Comparison of ENCODE assay signal across 8 mouse cellular contexts in the genomic region with DNA sequence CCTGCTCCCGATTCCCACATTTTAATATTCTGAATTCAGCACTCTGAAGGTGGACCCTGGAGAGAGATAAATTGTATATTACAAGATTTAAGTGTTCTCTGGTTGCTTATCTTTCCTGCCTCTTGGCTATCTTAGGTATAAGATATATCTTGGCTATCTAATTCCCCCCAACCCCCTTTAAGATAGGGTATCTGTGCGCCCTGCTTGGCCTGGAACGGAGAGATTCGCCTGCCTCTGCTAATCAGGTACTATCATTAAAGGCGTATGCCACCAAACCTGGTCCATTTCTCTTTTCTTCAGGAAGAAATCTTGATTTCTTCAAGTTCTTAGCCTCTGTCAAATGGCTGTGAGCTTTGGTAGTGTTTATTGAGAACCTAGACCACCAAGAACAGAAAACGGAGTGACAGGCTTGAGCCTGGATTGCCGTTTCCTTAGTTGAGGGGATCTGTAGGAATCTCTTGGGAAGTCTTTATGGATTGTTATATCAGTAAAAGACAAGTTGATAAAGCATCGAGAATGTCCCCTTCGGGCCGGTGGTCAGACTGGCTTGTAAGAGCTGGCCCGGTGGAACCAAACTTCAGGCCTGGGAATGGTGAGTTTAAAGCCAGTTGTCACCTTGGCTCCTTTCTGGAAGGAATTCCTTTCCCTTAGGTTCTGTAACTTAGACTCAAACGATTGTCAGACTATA. TPM values are rescaled to one million over a fixed set of nuclear protein-coding genes. Genes with fewer than 3 reads are reported as not detected.
DNase-seq lines count a peak whose midpoint lies in the region; ATAC-seq and TF ChIP-seq lines count a peak whose summit lies in the region.

No protein-coding gene starts in this region.

- intact Hi-C loops in heart, postnatal 36 days (cut with DNase I) = no loop called here

- peaks cover 13% of the 10 kb centered on the region for H3K4me1 ChIP-seq in heart, embryonic 11.5 days (ENCODE audit: control insufficient read depth, insufficient read depth, low read length)
- H3K4me1 ChIP-seq in G1E (ENCODE audit: insufficient read depth, low read depth, low read length) = peaks cover 30% of the 10 kb centered on the region
- H3K4me1 ChIP-seq in hindbrain, embryonic 10.5 days (replicated peaks) = peaks cover 24% of the 10 kb centered on the region
- H3K4me1 ChIP-seq in liver, postnatal 0 days (ENCODE audit: insufficient read depth) = peaks cover 7% of the 10 kb centered on the region

- no peak overlapping the region; the same call in 1 of the 2 replicates for H3K27ac ChIP-seq in heart, embryonic 11.5 days (ENCODE audit: low read depth, low read length)
- H3K27ac ChIP-seq in hindbrain, embryonic 10.5 days = peak overlapping the region; percentile 96
- no peak overlapping the region for H3K27ac ChIP-seq in liver, postnatal 0 days (ENCODE audit: low read depth)

- H3K9ac ChIP-seq in heart, embryonic 11.5 days (ENCODE audit: low read depth, low read length) = peak overlapping the region; percentile 85
- H3K9ac ChIP-seq in liver, postnatal 0 days (replicated peaks) = peak overlapping the region; percentile 91

- H3K36me3 ChIP-seq in heart, embryonic 11.5 days (ENCODE audit: control insufficient read depth, insufficient read depth, low read length) = no peaks in the 10 kb centered on the region
- H3K36me3 ChIP-seq in G1E (replicated peaks) = peaks cover 15% of the 10 kb centered on the region
- no peaks in the 10 kb centered on the region for H3K36me3 ChIP-seq in hindbrain, embryonic 10.5 days
- no peaks in the 10 kb centered on the region for H3K36me3 ChIP-seq in liver, postnatal 0 days (replicated peaks; ENCODE audit: insufficient read depth, low read length)

- H3K4me3 ChIP-seq in heart, embryonic 11.5 days (ENCODE audit: low read depth, low read length) = peak overlapping the region; percentile 73
- H3K4me3 ChIP-seq in G1E (ENCODE audit: low read depth, low read length) = peak overlapping the region; percentile 99
- H3K4me3 ChIP-seq in hindbrain, embryonic 10.5 days = peak overlapping the region; percentile 92
- peak overlapping the region; percentile 94 for H3K4me3 ChIP-seq in liver, postnatal 0 days (ENCODE audit: low read depth, low read length)

- 37% methylated on average over 12 of the region's 12 CpGs for WGBS in heart, embryonic 11.5 days (ENCODE audit: insufficient replicate concordance)
- 58% methylated on average over 12 of the region's 12 CpGs for WGBS in hindbrain, embryonic 10.5 days
- WGBS in liver, postnatal 0 days (ENCODE audit: insufficient replicate concordance) = 50% methylated on average over 12 of the region's 12 CpGs

- TF ChIP-seq CTCF in G1E (IDR thresholded peaks at IDR 0.05; ENCODE audit: low read depth, low read length) = no peak
- no peak for TF ChIP-seq CTCF in liver, postnatal 0 days (IDR thresholded peaks at IDR 0.05; ENCODE audit: low read depth)

- no peak for DNase-seq in heart, postnatal 36 days
- no peak for DNase-seq in G1E (ENCODE audit: low spot score)
- DNase-seq in hindbrain, embryonic 10.5 days (ENCODE audit: low spot score) = no peak
- DNase-seq in liver, postnatal 0 days = no peak
- DNase-seq in layer of hippocampus, adult 8-10 months (ENCODE audit: low spot score in 2 of 2) = no peak
- no peak for DNase-seq in urinary bladder, adult 2 months (ENCODE audit: low spot score)

- TF ChIP-seq EP300 in liver, postnatal 0 days (IDR thresholded peaks at IDR 0.05; ENCODE audit: low read depth) = no peak; the same call in 1 of the 2 replicates

- no peaks in the 10 kb centered on the region for H3K27me3 ChIP-seq in heart, embryonic 11.5 days (ENCODE audit: control insufficient read depth, insufficient read depth, low read length)
- no peaks in the 10 kb centered on the region for H3K27me3 ChIP-seq in G1E (ENCODE audit: insufficient read depth, low read length)
- no peaks in the 10 kb centered on the region for H3K27me3 ChIP-seq in hindbrain, embryonic 10.5 days (ENCODE audit: insufficient read depth, poor library complexity, severe bottlenecking)
- no peaks in the 10 kb centered on the region for H3K27me3 ChIP-seq in liver, postnatal 0 days (ENCODE audit: insufficient read depth, low read length)

- peak overlapping the region; percentile 88 for H3K4me2 ChIP-seq in heart, embryonic 11.5 days
- H3K4me2 ChIP-seq in liver, postnatal 0 days (ENCODE audit: low read depth, low read length) = peak overlapping the region; percentile 87

- no peaks in the 10 kb centered on the region for H3K9me3 ChIP-seq in heart, embryonic 11.5 days (replicated peaks; ENCODE audit: control insufficient read depth, low read length)
- H3K9me3 ChIP-seq in G1E (replicated peaks) = no peaks in the 10 kb centered on the region
- H3K9me3 ChIP-seq in hindbrain, embryonic 10.5 days = no peaks in the 10 kb centered on the region
- H3K9me3 ChIP-seq in liver, postnatal 0 days (ENCODE audit: low read length) = no peaks in the 10 kb centered on the region

- no peak for ATAC-seq in heart, embryonic 11.5 days (replicated peaks; ENCODE audit: insufficient number of reproducible peaks, low FRiP score, low TSS enrichment)
- no peak for ATAC-seq in G1E (ENCODE audit: extremely low read depth, insufficient number of reproducible peaks, low FRiP score, poor library complexity, severe bottlenecking)
- ATAC-seq in liver, postnatal 0 days = no peak
- no peak for ATAC-seq in megakaryocyte progenitor cell, adult 5-6 weeks (replicated peaks; ENCODE audit: poor library complexity)

RNA-seq across cellular contexts. Expression of gene Cdk19, which starts 11.0 kb away (rescaled TPM):
- polyA plus RNA-seq in heart, embryonic 11.5 days (2014; fragmentation: Nextera tagmentation; extraction: Ambion mirVana) = 6.4 and 8.1 TPM in 2 replicates
- total RNA-seq in heart, postnatal 36 days (2021) = 10 to 100 TPM; 14.5 to 16.1 TPM
- total RNA-seq in G1E (2014; fragmentation: Nextera tagmentation) (47.2 and 47.5 TPM in 2 replicates), G1E (2017) (25.9 and 29.1 TPM in 2 replicates)
- polyA plus RNA-seq in G1E (2012) = 7.8 and 8.5 TPM in 2 replicates
- polyA plus RNA-seq in hindbrain, embryonic 10.5 days (2016; fragmentation: Nextera tagmentation; extraction: Ambion mirVana) = 5.2 and 7.0 TPM in 2 replicates
- polyA plus RNA-seq in liver, postnatal 0 days (2015; fragmentation: Nextera tagmentation; extraction: Ambion mirVana) = 2.5 and 2.8 TPM in 2 replicates
- 47.8 and 49.0 TPM in 2 replicates for total RNA-seq in megakaryocyte progenitor cell, adult 5-6 weeks (2015)
- 38.6 and 39.0 TPM in 2 replicates for total RNA-seq in megakaryocyte progenitor cell, adult 5-6 weeks (2017)
- total RNA-seq in layer of hippocampus, adult 8-10 months (2022) = 10 to 100 TPM; 32.8 to 35.1 (median 34.0) TPM
- polyA plus RNA-seq in urinary bladder, adult 2 months (2012; rRNA removed) = 14.6 and 17.0 TPM in 2 replicates

RNA-seq across cellular contexts. Expression of gene Amd1, which starts 48.4 kb away (rescaled TPM):
- polyA plus RNA-seq in heart, embryonic 11.5 days (2014; fragmentation: Nextera tagmentation; extraction: Ambion mirVana) = 64.6 and 68.3 TPM in 2 replicates
- 10 to 100 TPM; 67.0 to 88.5 TPM for total RNA-seq in heart, postnatal 36 days (2021)
- total RNA-seq in G1E (2014; fragmentation: Nextera tagmentation) (198 and 202 TPM in 2 replicates), G1E (2017) (164 and 183 TPM in 2 replicates)
- 4.2 and 7.7 TPM in 2 replicates for polyA plus RNA-seq in G1E (2012)
- polyA plus RNA-seq in hindbrain, embryonic 10.5 days (2016; fragmentation: Nextera tagmentation; extraction: Ambion mirVana) = 59.0 and 74.9 TPM in 2 replicates
- polyA plus RNA-seq in liver, postnatal 0 days (2015; fragmentation: Nextera tagmentation; extraction: Ambion mirVana) = 25.5 and 29.1 TPM in 2 replicates
- total RNA-seq in megakaryocyte progenitor cell, adult 5-6 weeks (2015) = 153 and 160 TPM in 2 replicates
- 170 and 202 TPM in 2 replicates for total RNA-seq in megakaryocyte progenitor cell, adult 5-6 weeks (2017)
- 10 to 100 TPM; 72.0 to 95.1 (median 79.5) TPM for total RNA-seq in layer of hippocampus, adult 8-10 months (2022)
- polyA plus RNA-seq in urinary bladder, adult 2 months (2012; rRNA removed) = 99.7 and 110 TPM in 2 replicates
